14 mouse cellular contexts compared by ENCODE assay signal in the genomic region with DNA sequence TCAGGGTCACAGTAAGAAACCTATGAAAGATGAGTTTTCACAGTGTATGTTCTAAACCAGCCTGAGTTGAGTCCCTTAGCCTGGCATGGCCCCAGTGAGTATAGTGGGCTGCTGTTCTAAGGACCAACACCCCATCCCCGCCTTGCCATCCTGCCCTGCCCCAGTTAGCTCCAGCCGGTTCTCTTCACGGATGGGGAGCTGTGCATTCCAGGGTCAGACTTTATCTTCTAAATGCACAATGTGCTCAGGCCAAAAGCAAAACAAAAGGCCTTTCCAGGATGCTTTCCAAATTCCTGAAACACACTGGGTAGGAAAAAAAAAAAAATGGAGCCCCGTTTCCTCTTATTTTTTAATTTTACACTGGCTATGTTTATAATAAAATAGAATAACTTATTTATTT. TPM values are rescaled to one million over a fixed set of nuclear protein-coding genes. Genes with fewer than 3 reads are reported as not detected.
DNase-seq lines count a peak whose midpoint lies in the region; ATAC-seq and TF ChIP-seq lines count a peak whose summit lies in the region.
"Had no signal": no experiment of that assay in that cellular context is flagged by ENCODE, and none has a peak within 500 bp of the region (broad histone marks: within the 10 kb centered on the region; RNA-seq: fewer than 3 reads in every experiment).

No protein-coding gene starts in this region.

- DNase-seq in gastrocnemius, adult 2 months: no peak
- DNase-seq in gastrocnemius, postnatal 4 days (ENCODE audit: low spot score in 2 of 2): no peak
- peak; percentile 49 for DNase-seq in ovary, postnatal 36 days (ENCODE audit: low spot score)
- DNase-seq in ovary, postnatal 10 days (ENCODE audit: low spot score): no peak
- peak; percentile 75 for DNase-seq in kidney, postnatal 14 days
- DNase-seq in embryo, embryonic 10.5 days (ENCODE audit: low spot score): no peak
- no peak for DNase-seq in thymus, adult 18-20 months
- DNase-seq: B cell, adult 2 months; liver, embryonic 13.5 days; midbrain, embryonic 14.5 days had no signal

- peak overlapping the region; percentile 71 for H3K27ac ChIP-seq in gastrocnemius, adult 2 months
- peak overlapping the region; percentile 55; the same call in 1 of the 2 replicates for H3K27ac ChIP-seq in stomach, embryonic 16.5 days (ENCODE audit: low read length)
- H3K27ac ChIP-seq: embryonic facial prominence, embryonic 12.5 days; hindbrain, embryonic 15.5 days; left cerebral cortex, adult 2 months; liver, embryonic 13.5 days had no signal

- H3K36me3 ChIP-seq in stomach, embryonic 16.5 days (ENCODE audit: control insufficient read depth, insufficient read depth, low read length): peaks cover 3% of the 10 kb centered on the region; the same call in 1 of the 2 replicates
- H3K36me3 ChIP-seq: hindbrain, embryonic 15.5 days had no signal

- H3K9me3 ChIP-seq in stomach, embryonic 16.5 days (replicated peaks; ENCODE audit: control insufficient read depth, low read length): no peaks in the 10 kb centered on the region
- H3K9me3 ChIP-seq: embryonic facial prominence, embryonic 12.5 days; hindbrain, embryonic 15.5 days; liver, embryonic 13.5 days had no signal

- H3K9ac ChIP-seq in stomach, embryonic 16.5 days (ENCODE audit: low read length): no peak overlapping the region
- H3K9ac ChIP-seq: embryonic facial prominence, embryonic 12.5 days; hindbrain, embryonic 15.5 days; liver, embryonic 13.5 days had no signal

- ATAC-seq in stomach, embryonic 16.5 days (ENCODE audit: insufficient read depth, low FRiP score): no peak

- H3K4me3 ChIP-seq in gastrocnemius, adult 2 months: no peak overlapping the region
- H3K4me3 ChIP-seq in stomach, embryonic 16.5 days (replicated peaks; ENCODE audit: low read length): no peak overlapping the region
- H3K4me3 ChIP-seq: embryonic facial prominence, embryonic 12.5 days; hindbrain, embryonic 15.5 days; left cerebral cortex, adult 2 months; liver, embryonic 13.5 days had no signal

- intact Hi-C loops in gastrocnemius, adult 2 months (cut with DNase I): no loop called here

- 27% methylated on average over 4 of the region's 4 CpGs for WGBS in stomach, embryonic 16.5 days

- no peak for TF ChIP-seq CTCF in gastrocnemius, adult 2 months (IDR thresholded peaks at IDR 0.05)

- H3K27me3 ChIP-seq in stomach, embryonic 16.5 days (ENCODE audit: control insufficient read depth, insufficient read depth, low read length): no peaks in the 10 kb centered on the region
- H3K27me3 ChIP-seq: embryonic facial prominence, embryonic 12.5 days; hindbrain, embryonic 15.5 days; liver, embryonic 13.5 days had no signal

- H3K4me2 ChIP-seq in stomach, embryonic 16.5 days (ENCODE audit: low read depth, low read length): no peak overlapping the region
- H3K4me2 ChIP-seq: embryonic facial prominence, embryonic 12.5 days; hindbrain, embryonic 15.5 days; liver, embryonic 13.5 days had no signal

- H3K4me1 ChIP-seq in stomach, embryonic 16.5 days (ENCODE audit: control insufficient read depth, insufficient read depth, low read length): peaks cover 31% of the 10 kb centered on the region
- H3K4me1 ChIP-seq: liver, embryonic 13.5 days had no signal

RNA-seq across cellular contexts. Expression of a gene that starts 23.9 kb away (rescaled TPM):
- total RNA-seq in gastrocnemius, adult 2 months (2021): under 1 TPM; 0.15 to 0.33 TPM
- 1 to 10 TPM; 6.5 to 8.0 TPM for total RNA-seq in gastrocnemius, postnatal 4 days (2021)
- polyA plus RNA-seq in stomach, embryonic 16.5 days (2015; fragmentation: Nextera tagmentation; extraction: Ambion mirVana): 93.4 and 113 TPM in 2 replicates

RNA-seq across cellular contexts. Expression of a gene that starts 24.9 kb away (rescaled TPM):
- total RNA-seq in gastrocnemius, adult 2 months (2021): 10 to 100 TPM; 18.7 to 23.0 TPM
- 10 to 100 TPM; 46.8 to 57.3 TPM for total RNA-seq in gastrocnemius, postnatal 4 days (2021)
- polyA plus RNA-seq in stomach, embryonic 16.5 days (2015; fragmentation: Nextera tagmentation; extraction: Ambion mirVana): 72.6 and 79.3 TPM in 2 replicates

Comparison
In these comparisons a context has a peak if more than half of its experiments do, and no peak if none do; other contexts are left out.
1. DNase-seq: peak in ovary, postnatal 36 days (single experiment) and kidney, postnatal 14 days (single experiment); none in gastrocnemius, adult 2 months (single experiment), gastrocnemius, postnatal 4 days (0 of 2), ovary, postnatal 10 days (single experiment), embryo, embryonic 10.5 days (single experiment) and thymus, adult 18-20 months (0 of 2).
2. RNA of a gene that starts 23.9 kb away (total RNA-seq): 6.5 to 8.0 TPM in gastrocnemius, postnatal 4 days; 0.15 to 0.33 TPM in gastrocnemius, adult 2 months; every median in the first group is over 4 times any median in the second.